ENCODE assay signal across 8 mouse cellular contexts in the genomic region with DNA sequence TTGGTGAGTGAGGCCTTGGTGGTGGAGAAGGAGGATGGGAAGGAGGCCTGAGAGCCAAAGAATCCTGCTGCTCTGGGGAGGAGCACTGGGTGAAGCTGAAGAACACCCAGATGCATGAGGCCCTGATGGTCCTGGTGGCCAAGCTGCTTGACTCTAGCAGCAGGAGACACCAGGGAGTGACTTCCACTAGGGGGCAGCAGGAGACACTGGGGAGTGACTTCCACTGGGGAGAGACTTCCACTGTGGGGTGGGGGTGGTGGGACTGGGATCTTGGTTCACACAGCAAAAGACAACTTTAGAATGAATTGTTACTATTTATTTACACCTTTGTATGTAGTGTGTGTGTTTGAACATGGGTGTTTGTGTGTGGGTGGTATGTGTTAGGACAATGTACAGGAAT. TPM values are rescaled to one million over a fixed set of nuclear protein-coding genes. Genes with fewer than 3 reads are reported as not detected.
A peak's percentile ranks its signal among the peaks of the same experiment; 100 is the strongest.
DNase-seq lines count a peak whose midpoint lies in the region; ATAC-seq lines count a peak whose summit lies in the region.

No protein-coding gene starts in this region.

- peak; percentile 66 for ATAC-seq in granulocyte monocyte progenitor cell, adult 5-6 weeks (replicated peaks; ENCODE audit: poor library complexity, severe bottlenecking)
- ATAC-seq in cerebellum, adult (ENCODE audit: insufficient number of reproducible peaks, low FRiP score, low TSS enrichment) = no peak

- DNase-seq in heart, postnatal 4 days = peak; percentile 59
- DNase-seq in heart, adult 9 months (ENCODE audit: low spot score in 2 of 2) = no peak
- peak; percentile 61 to 65 for DNase-seq in B cell, adult 2 months
- peak; percentile 65 for DNase-seq in R1 (ENCODE audit: low read depth, low spot score)
- peak; percentile 38 for DNase-seq in mesoderm, embryonic 11.5 days (ENCODE audit: low read depth, low spot score)
- DNase-seq in urinary bladder, adult 2 months (ENCODE audit: low spot score) = no peak

RNA-seq across cellular contexts. Expression of a gene that starts 9.1 kb away (rescaled TPM):
- total RNA-seq in heart, postnatal 4 days (2021) = 10 to 100 TPM; 50.4 to 51.1 TPM
- total RNA-seq in granulocyte monocyte progenitor cell, adult 5-6 weeks (2014; fragmentation: Nextera tagmentation) = 91.0 and 145 TPM in 2 replicates
- 52.2 and 55.5 TPM in 2 replicates for total RNA-seq in granulocyte monocyte progenitor cell, adult 5-6 weeks (2017)
- polyA plus RNA-seq in urinary bladder, adult 2 months (2012; rRNA removed) = 20.4 and 28.2 TPM in 2 replicates

RNA-seq across cellular contexts. Expression of a gene that starts 15.2 kb away (rescaled TPM):
- total RNA-seq in heart, postnatal 4 days (2021) = 10 to 100 TPM; 21.1 to 24.0 TPM
- not detected in 2 replicates for total RNA-seq in granulocyte monocyte progenitor cell, adult 5-6 weeks (2014; fragmentation: Nextera tagmentation)
- 0.30 TPM in 1 of 2 replicates, not detected in the other for total RNA-seq in granulocyte monocyte progenitor cell, adult 5-6 weeks (2017)
- 4.1 and 5.4 TPM in 2 replicates for polyA plus RNA-seq in urinary bladder, adult 2 months (2012; rRNA removed)

Comparison
In these comparisons a context has a peak if more than half of its experiments do, and no peak if none do; other contexts are left out.
1. DNase-seq: peak in heart, postnatal 4 days (single experiment), B cell, adult 2 months (2 of 2), R1 (single experiment) and mesoderm, embryonic 11.5 days (single experiment); none in heart, adult 9 months (0 of 2) and urinary bladder, adult 2 months (single experiment).
2. RNA of a gene that starts 15.2 kb away (total RNA-seq): 21.1 to 24.0 TPM in heart, postnatal 4 days; 0.30 TPM in granulocyte monocyte progenitor cell, adult 5-6 weeks; every median in the first group is over 10 times any median in the second.